Mouse (Mus musculus) bone marrow, adult 2 months (tissue): ENCODE results near the gene Pick1.

Source experiments
- CTCF ChIP-seq: fragments of 200-500 bp; IDR thresholded peaks from 2 replicates; pipeline ENCODE4 v1.5.1; 2011; ENCODE audit warnings: low read length, control low read depth; ENCODE audit not compliant: control insufficient read depth, insufficient read depth
- POLR2A ChIP-seq: fragments of 200-500 bp; IDR thresholded peaks from 2 replicates; pipeline ENCODE4 v1.6.1; 2011; ENCODE audit warnings: low read depth, mild to moderate bottlenecking, control low read depth, low read length, borderline replicate concordance; ENCODE audit not compliant: control insufficient read depth

- TF ChIP-seq CTCF (no peak), POLR2A (no peak)
Observed at GRCm38 (mm10) chr15:79251168-79251567, 22.2 kb downstream of the Pick1 start.
